Mouse (Mus musculus): Measurements from ENCODE around the gene Enthd1. TPM values are rescaled to one million over a fixed set of nuclear protein-coding genes. Genes with fewer than 3 reads are reported as not detected.
A peak's percentile ranks its signal among the peaks of the same experiment; 100 is the strongest.
"Not testable (repeated sequence)": the region's sequence is repeated elsewhere in the genome, so short reads cannot be mapped to it uniquely, and the experiment has no call there.

Enthd1 gene
- polyA plus RNA-seq, 1 experiment from 2014 or later, result not detected

GRCm38 (mm10) chr15:80590641-80591040 lies 25.7 kb upstream of the Enthd1 start:
- Histone ChIP-seq H3K36me3 (no peaks in the 10 kb centered on the region), H3K27me3 (0 out of 2 replicates have a peak, but pooled peaks cover 2% of the 10 kb centered on the region), H3K9ac (no peak overlapping the region), H3K27ac (no peak overlapping the region), H3K4me2 (replicated peaks) (no peak overlapping the region), H3K9me3 (replicated peaks) (no peaks in the 10 kb centered on the region), H3K4me3 (no peak overlapping the region), H3K4me1 (peaks cover 2% of the 10 kb centered on the region; the same call in 1 of the 2 replicates)
- no peak for ATAC-seq (ENCODE audit: low FRiP score)
- 93% methylated on average over 5 of the region's 5 CpGs for WGBS

GRCm38 (mm10) chr15:80586296-80586695 lies 21.3 kb upstream of the Enthd1 start:
- Histone ChIP-seq H3K9me3 (replicated peaks) (no peaks in the 10 kb centered on the region), H3K27me3 (0 out of 2 replicates have a peak, but pooled peaks cover 2% of the 10 kb centered on the region), H3K4me1 (0 out of 2 replicates have a peak, but pooled peaks cover 2% of the 10 kb centered on the region), H3K4me2 (replicated peaks) (no peak overlapping the region), H3K9ac (no peak overlapping the region), H3K4me3 (no peak overlapping the region), H3K27ac (no peak overlapping the region), H3K36me3 (no peaks in the 10 kb centered on the region)
- 28% methylated on average over 4 of the region's 4 CpGs for WGBS
- ATAC-seq (ENCODE audit: low FRiP score), result no peak

GRCm38 (mm10) chr15:80582581-80583495 lies 17.9 kb upstream of the Enthd1 start:
- H3K9me3 ChIP-seq (replicated peaks), result no peaks in the 10 kb centered on the region
- ATAC-seq (ENCODE audit: low FRiP score), result no peak
- no peak overlapping the region for H3K9ac ChIP-seq
- 0 out of 2 replicates have a peak, but pooled peaks cover 5% of the 10 kb centered on the region for H3K27me3 ChIP-seq
- no peaks in the 10 kb centered on the region for H3K36me3 ChIP-seq
- H3K4me1 ChIP-seq, result peaks cover 2% of the 10 kb centered on the region; the same call in 1 of the 2 replicates
- H3K27ac ChIP-seq, result no peak overlapping the region
- H3K4me3 ChIP-seq, result no peak overlapping the region
- WGBS, result 77% methylated on average over 20 of the region's 20 CpGs
- no peak overlapping the region for H3K4me2 ChIP-seq (replicated peaks)

- H3K27me3 ChIP-seq, result peaks cover 17% of the 10 kb centered on the region
- not testable (repeated sequence) for H3K4me1 ChIP-seq; ATAC-seq (ENCODE audit: low FRiP score); H3K27ac ChIP-seq; H3K36me3 ChIP-seq; H3K9ac ChIP-seq; H3K4me2 ChIP-seq (replicated peaks); H3K4me3 ChIP-seq; H3K9me3 ChIP-seq (replicated peaks)
- 72% methylated on average over 1 of the region's 1 CpGs for WGBS
Observed at GRCm38 (mm10) chr15:80580585-80580984, 15.6 kb upstream of the Enthd1 start.

- no peak overlapping the region for H3K27ac ChIP-seq
- no peak overlapping the region for H3K9ac ChIP-seq
- H3K27me3 ChIP-seq, result peaks cover 17% of the 10 kb centered on the region
- H3K4me3 ChIP-seq, result no peak overlapping the region
- H3K9me3 ChIP-seq (replicated peaks), result no peaks in the 10 kb centered on the region
- H3K4me2 ChIP-seq (replicated peaks), result no peak overlapping the region
- WGBS, result 52% methylated on average over 3 of the region's 3 CpGs
- ATAC-seq (ENCODE audit: low FRiP score), result no peak
- peaks cover 9% of the 10 kb centered on the region for H3K4me1 ChIP-seq
- no peaks in the 10 kb centered on the region for H3K36me3 ChIP-seq
Observed at GRCm38 (mm10) chr15:80579121-80579520, 14.2 kb upstream of the Enthd1 start.

- Histone ChIP-seq H3K4me2 (replicated peaks) (peak overlapping the region; percentile 22), H3K9ac (no peak overlapping the region), H3K27ac (no peak overlapping the region), H3K4me3 (no peak overlapping the region), H3K9me3 (replicated peaks) (no peaks in the 10 kb centered on the region), H3K27me3 (peaks cover 20% of the 10 kb centered on the region), H3K36me3 (no peaks in the 10 kb centered on the region), H3K4me1 (peaks cover 9% of the 10 kb centered on the region)
- ATAC-seq (ENCODE audit: low FRiP score), result no peak
- 10% methylated on average over 22 of the region's 22 CpGs for WGBS
Observed at GRCm38 (mm10) chr15:80577166-80577960, 12.4 kb upstream of the Enthd1 start.

- Histone ChIP-seq H3K4me2 (replicated peaks) (no peak overlapping the region), H3K27ac (no peak overlapping the region), H3K4me1 (peaks cover 9% of the 10 kb centered on the region), H3K9ac (no peak overlapping the region), H3K36me3 (no peaks in the 10 kb centered on the region), H3K27me3 (peaks cover 20% of the 10 kb centered on the region), H3K9me3 (replicated peaks) (no peaks in the 10 kb centered on the region), H3K4me3 (no peak overlapping the region)
- ATAC-seq (ENCODE audit: low FRiP score), result no peak
- WGBS, result 83% methylated on average over 11 of the region's 11 CpGs
Observed at GRCm38 (mm10) chr15:80576415-80576994, 11.5 kb upstream of the Enthd1 start.

- WGBS, result 89% methylated on average over 13 of the region's 13 CpGs
- no peak for ATAC-seq (ENCODE audit: low FRiP score)
- Histone ChIP-seq H3K36me3 (no peaks in the 10 kb centered on the region), H3K27ac (no peak overlapping the region), H3K9me3 (replicated peaks) (no peaks in the 10 kb centered on the region), H3K9ac (no peak overlapping the region), H3K27me3 (peaks cover 20% of the 10 kb centered on the region), H3K4me3 (no peak overlapping the region), H3K4me1 (peaks cover 9% of the 10 kb centered on the region), H3K4me2 (replicated peaks) (no peak overlapping the region)
Observed at GRCm38 (mm10) chr15:80575817-80576370, 10.9 kb upstream of the Enthd1 start.

- peaks cover 9% of the 10 kb centered on the region for H3K4me1 ChIP-seq
- H3K27ac ChIP-seq, result no peak overlapping the region
- H3K9me3 ChIP-seq (replicated peaks), result no peaks in the 10 kb centered on the region
- no peak overlapping the region for H3K4me3 ChIP-seq
- no peak overlapping the region for H3K4me2 ChIP-seq (replicated peaks)
- WGBS, result 90% methylated on average over 17 of the region's 17 CpGs
- H3K27me3 ChIP-seq, result peaks cover 23% of the 10 kb centered on the region
- H3K36me3 ChIP-seq, result no peaks in the 10 kb centered on the region
- H3K9ac ChIP-seq, result no peak overlapping the region
- ATAC-seq (ENCODE audit: low FRiP score), result no peak
Observed at GRCm38 (mm10) chr15:80574211-80575040, 9.5 kb upstream of the Enthd1 start.

- 80% methylated on average over 9 of the region's 9 CpGs for WGBS
- no peak for ATAC-seq (ENCODE audit: low FRiP score)
- Histone ChIP-seq H3K27me3 (peaks cover 20% of the 10 kb centered on the region), H3K4me1 (peaks cover 9% of the 10 kb centered on the region), H3K27ac (no peak overlapping the region), H3K4me3 (no peak overlapping the region), H3K4me2 (replicated peaks) (no peak overlapping the region), H3K9ac (no peak overlapping the region), H3K9me3 (replicated peaks) (no peaks in the 10 kb centered on the region), H3K36me3 (no peaks in the 10 kb centered on the region)
Observed at GRCm38 (mm10) chr15:80572811-80573520, 8.0 kb upstream of the Enthd1 start.

GRCm38 (mm10) chr15:80572291-80572690 lies 7.3 kb upstream of the Enthd1 start, which contains the start of gene Grap2:
TSS of gene Grap2 (plus strand) at chr15:80572594.
- peaks cover 4% of the 10 kb centered on the region for H3K4me1 ChIP-seq
- no peak within 1 kb of the TSS for H3K27ac ChIP-seq
- H3K4me3 ChIP-seq, result no peak within 1 kb of the TSS
- no peak within 1 kb of the TSS for H3K4me2 ChIP-seq (replicated peaks)
- no peak for ATAC-seq (ENCODE audit: low FRiP score)
- H3K36me3 ChIP-seq, result no peaks in the 10 kb centered on the region
- no peak within 1 kb of the TSS for H3K9ac ChIP-seq
- no peaks in the 10 kb centered on the region for H3K9me3 ChIP-seq (replicated peaks)
- WGBS, result 62% methylated on average over 12 of the region's 12 CpGs
- peaks cover 18% of the 10 kb centered on the region for H3K27me3 ChIP-seq
